Mouse (Mus musculus) monocyte, adult 2 months (primary cell): ENCODE measurements around the gene Rer1.

ENCODE experiments used
- DNase-seq, 2 experiments: peaks; one replicate each; pipeline ENCODE4 v3.0.0; 2022; ENCODE audit warnings: low spot score in 2 of 2, low read depth in 1 of 2

Rer1 gene

GRCm38 (mm10) chr4:155024170-155025010 is 61.8 kb downstream of the Rer1 start:
- no peak for DNase-seq
